Mouse (Mus musculus) myocyte (in vitro differentiated cells): ENCODE measurements around the gene Gins3.
A peak's percentile ranks its signal among the peaks of the same experiment; 100 is the strongest.

Experiments used
- E2F4 ChIP-seq: IDR thresholded peaks from one replicate; pipeline ENCODE4 v1.6.1; 2011; ENCODE audit warnings: mild to moderate bottlenecking, control low read depth, moderate library complexity; ENCODE audit not compliant: insufficient read depth
- MYOD1 ChIP-seq, 3 experiments: IDR thresholded peaks; one replicate each; pipeline ENCODE4 v1.6.1; 2011; ENCODE audit warnings: control low read depth in 2 of 3, low read depth in 2 of 3, mild to moderate bottlenecking in 2 of 3, moderate library complexity in 1 of 3; ENCODE audit not compliant: insufficient read length in 2 of 3, control insufficient read depth in 1 of 3
- MYOG ChIP-seq, 3 experiments: IDR thresholded peaks; one replicate each; pipeline ENCODE4 v1.6.1; 2011; ENCODE audit warnings: control low read depth in 2 of 3, low read depth in 2 of 3, mild to moderate bottlenecking in 2 of 3; ENCODE audit not compliant: insufficient read length in 2 of 3, control insufficient read depth in 1 of 3, insufficient read depth in 1 of 3
- POLR2A ChIP-seq: IDR thresholded peaks from one replicate; pipeline ENCODE4 v1.6.1; 2011; ENCODE audit warnings: low read depth, mild to moderate bottlenecking, control low read depth, moderate library complexity; ENCODE audit not compliant: insufficient read length
- POLR2AphosphoS2 ChIP-seq: IDR thresholded peaks from one replicate; pipeline ENCODE4 v1.6.1; 2011; ENCODE audit warnings: low read depth, control low read depth; ENCODE audit not compliant: insufficient read length
- TCF12 ChIP-seq: IDR thresholded peaks from one replicate; pipeline ENCODE4 v1.6.1; 2011; ENCODE audit warnings: mild to moderate bottlenecking, control low read depth; ENCODE audit not compliant: poor library complexity, insufficient read depth, severe bottlenecking
- USF1 ChIP-seq: IDR thresholded peaks from one replicate; pipeline ENCODE4 v1.6.1; 2011; ENCODE audit warnings: low read depth, mild to moderate bottlenecking, control low read depth, moderate library complexity

- no peak for TF ChIP-seq POLR2A
- peak in 1 of 3 experiments; percentile 60 for TF ChIP-seq MYOG (IDR thresholded peaks at IDR 0.05; ENCODE audit: control insufficient read depth in 1 of 3, insufficient read depth in 1 of 3, insufficient read length in 2 of 3, low read depth in 2 of 3)
- peak in 2 of 3 experiments; percentile 64 to 70 for TF ChIP-seq MYOD1 (IDR thresholded peaks at IDR 0.05; ENCODE audit: control insufficient read depth in 1 of 3, insufficient read length in 2 of 3, low read depth in 2 of 3)
- TF ChIP-seq POLR2AphosphoS2 = no peak
- no peak for TF ChIP-seq E2F4
- no peak for TF ChIP-seq USF1
- TF ChIP-seq TCF12 = no peak
Observed at GRCm38 (mm10) chr8:95611769-95612168, 21.5 kb upstream of the Gins3 start.
